In the genomic region with DNA sequence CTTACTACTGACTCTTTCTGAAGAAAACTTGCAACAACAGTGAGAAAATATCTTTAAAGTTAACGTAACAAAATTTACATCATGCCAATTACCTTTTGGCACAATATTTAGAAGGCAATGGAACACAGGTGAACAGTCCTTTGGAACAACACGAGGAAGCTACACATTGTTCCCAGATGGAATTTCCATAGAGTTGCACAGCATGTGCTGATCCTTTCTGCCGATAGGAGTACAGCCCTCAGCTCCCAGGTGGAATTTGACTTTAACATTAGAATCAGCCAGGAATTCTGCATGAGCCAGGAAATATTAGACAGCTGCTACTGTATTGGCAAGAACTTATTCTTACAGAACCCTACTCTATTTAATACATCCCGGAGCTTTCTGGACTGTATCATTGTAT, we compare ENCODE assay signal across 35 mouse cellular contexts.
"Had no signal": no experiment of that assay in that cellular context is flagged by ENCODE, and none has a peak within 500 bp of the region (broad histone marks: within the 10 kb centered on the region; RNA-seq: fewer than 3 reads in every experiment).

No protein-coding gene starts in this region.

- DNase-seq: heart, postnatal 10 days; heart, postnatal 14 days; heart, postnatal 36 days; heart, postnatal 4 days; kidney, adult 11 months; kidney, adult 18-20 months; kidney, adult 2 months; kidney, adult 8-10 months; kidney, adult 9 months; kidney, postnatal 10 days; kidney, postnatal 14 days; kidney, postnatal 25 days; kidney, postnatal 36 days; kidney, postnatal 4 days; layer of hippocampus, adult 9-11 months; layer of hippocampus, postnatal 36 days had no signal

- ATAC-seq: hindbrain, embryonic 16.5 days; hindbrain, postnatal 0 days; inflammation-experienced regulatory T-cells, adult 6 months; intestine, embryonic 15.5 days; intestine, embryonic 16.5 days; intestine, postnatal 0 days had no signal

- H3K9me3 ChIP-seq: heart, embryonic 10.5 days; heart, embryonic 12.5 days; heart, embryonic 13.5 days; heart, embryonic 15.5 days; hindbrain, embryonic 10.5 days; hindbrain, embryonic 12.5 days; hindbrain, embryonic 13.5 days; hindbrain, embryonic 15.5 days; intestine, embryonic 15.5 days; kidney, embryonic 15.5 days had no signal

- H3K27ac ChIP-seq: heart, embryonic 10.5 days; heart, embryonic 13.5 days; heart, embryonic 15.5 days; hindbrain, embryonic 10.5 days; hindbrain, embryonic 12.5 days; hindbrain, embryonic 13.5 days; hindbrain, embryonic 14.5 days; hindbrain, embryonic 15.5 days; hindbrain, postnatal 0 days; intestine, embryonic 15.5 days; kidney, embryonic 15.5 days; kidney, postnatal 0 days; left cerebral cortex, adult 2 months had no signal

- H3K4me3 ChIP-seq: heart, embryonic 10.5 days; heart, embryonic 12.5 days; heart, embryonic 13.5 days; heart, embryonic 15.5 days; hindbrain, embryonic 10.5 days; hindbrain, embryonic 12.5 days; hindbrain, embryonic 13.5 days; hindbrain, embryonic 15.5 days; intestine, embryonic 15.5 days; kidney, embryonic 15.5 days; left cerebral cortex, adult 2 months had no signal

- H3K27me3 ChIP-seq: heart, embryonic 12.5 days; heart, embryonic 13.5 days; heart, embryonic 15.5 days; hindbrain, embryonic 12.5 days; hindbrain, embryonic 13.5 days; hindbrain, embryonic 15.5 days; intestine, embryonic 15.5 days; kidney, embryonic 15.5 days had no signal

- H3K9ac ChIP-seq: heart, embryonic 12.5 days; heart, embryonic 13.5 days; heart, embryonic 15.5 days; hindbrain, embryonic 12.5 days; hindbrain, embryonic 13.5 days; hindbrain, embryonic 14.5 days; hindbrain, embryonic 15.5 days; intestine, embryonic 15.5 days; kidney, embryonic 15.5 days had no signal

- H3K4me2 ChIP-seq: heart, embryonic 11.5 days; heart, embryonic 12.5 days; heart, embryonic 13.5 days; heart, embryonic 15.5 days; hindbrain, embryonic 12.5 days; hindbrain, embryonic 13.5 days; hindbrain, embryonic 14.5 days; hindbrain, embryonic 15.5 days; intestine, embryonic 15.5 days; kidney, embryonic 15.5 days had no signal

- H3K36me3 ChIP-seq: heart, embryonic 10.5 days; heart, embryonic 12.5 days; heart, embryonic 13.5 days; heart, embryonic 15.5 days; hindbrain, embryonic 10.5 days; hindbrain, embryonic 12.5 days; hindbrain, embryonic 13.5 days; hindbrain, embryonic 15.5 days; intestine, embryonic 15.5 days; kidney, embryonic 15.5 days had no signal

- H3K4me1 ChIP-seq: heart, embryonic 10.5 days; heart, embryonic 12.5 days; heart, embryonic 13.5 days; heart, embryonic 15.5 days; hindbrain, embryonic 10.5 days; hindbrain, embryonic 12.5 days; hindbrain, embryonic 13.5 days; hindbrain, embryonic 15.5 days; intestine, embryonic 15.5 days; kidney, embryonic 15.5 days had no signal
